Mouse (Mus musculus): Measurements from ENCODE around the gene H2al1i. TPM values are rescaled to one million over a fixed set of nuclear protein-coding genes. Genes with fewer than 3 reads are reported as not detected.
"Not testable (repeated sequence)": the region's sequence is repeated elsewhere in the genome, so short reads cannot be mapped to it uniquely, and the experiment has no call there.

The H2al1i gene
- polyA plus RNA-seq, 1 experiment from 2014 or later = not detected

DNA sequence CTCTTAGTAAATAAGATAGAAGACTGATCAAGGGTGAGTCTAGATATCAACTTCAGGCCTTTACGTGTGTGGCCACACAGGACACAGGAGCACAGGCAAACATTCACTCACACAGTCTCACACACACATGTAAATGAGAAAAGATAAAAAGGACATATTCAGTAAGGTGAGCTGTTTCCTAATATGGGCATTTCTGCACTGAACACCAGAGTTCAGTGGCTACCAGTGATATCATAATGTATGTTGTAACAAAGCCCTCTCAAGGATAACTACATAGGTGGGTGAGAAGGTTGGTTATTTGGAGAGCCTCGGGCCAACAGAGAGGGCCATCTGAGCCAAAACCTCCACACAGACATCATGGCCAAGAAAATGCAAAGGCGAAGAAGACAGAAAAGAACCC lies 12.8 kb upstream of the H2al1i start, which contains the start of gene H2al1e:
Gene H2al1e, plus strand, starts transcription at position 301 of the 400 bp plus-strand sequence.
- not testable (repeated sequence) for H3K4me3 ChIP-seq (ENCODE audit: low read depth, low read length); H3K9ac ChIP-seq (ENCODE audit: low read depth, low read length); H3K36me3 ChIP-seq (ENCODE audit: control insufficient read depth, insufficient read depth); H3K27me3 ChIP-seq (ENCODE audit: control insufficient read depth, insufficient read depth, low read depth, low read length); H3K4me1 ChIP-seq (ENCODE audit: control insufficient read depth, low read depth, low read length); ATAC-seq (ENCODE audit: low read depth); H3K4me2 ChIP-seq (ENCODE audit: low read depth, low read length); H3K27ac ChIP-seq (ENCODE audit: low read length); H3K9me3 ChIP-seq (replicated peaks; ENCODE audit: control insufficient read depth, low read length)
- no CpG with 5 or more reads among the region's 3 CpGs for WGBS (ENCODE audit: insufficient replicate concordance)

DNA sequence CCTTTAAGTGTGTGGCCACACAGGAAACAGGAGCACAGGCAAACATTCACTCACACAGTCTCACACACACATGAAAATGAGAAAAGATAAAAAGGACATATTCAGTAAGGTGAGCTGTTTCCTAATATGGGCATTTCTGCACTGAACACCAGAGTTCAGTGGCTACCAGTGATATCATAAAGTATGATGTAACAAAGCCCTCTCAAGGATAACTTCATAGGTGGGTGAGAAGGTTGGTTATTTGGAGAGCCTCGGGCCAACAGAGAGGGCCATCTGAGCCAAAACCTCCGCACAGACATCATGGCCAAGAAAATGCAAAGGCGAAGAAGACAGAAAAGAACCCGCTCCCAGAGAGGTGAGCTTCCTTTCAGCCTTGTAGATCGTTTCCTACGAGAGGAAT lies 9.6 kb upstream of the H2al1i start, which contains the start of gene H2al1f:
Gene H2al1f, plus strand, starts transcription at position 301 of the 400 bp plus-strand sequence.
- not testable (repeated sequence) for H3K9ac ChIP-seq (ENCODE audit: low read depth, low read length); H3K36me3 ChIP-seq (ENCODE audit: control insufficient read depth, insufficient read depth); H3K4me2 ChIP-seq (ENCODE audit: low read depth, low read length); H3K27me3 ChIP-seq (ENCODE audit: control insufficient read depth, insufficient read depth, low read depth, low read length); H3K4me1 ChIP-seq (ENCODE audit: control insufficient read depth, low read depth, low read length); H3K27ac ChIP-seq (ENCODE audit: low read length); H3K4me3 ChIP-seq (ENCODE audit: low read depth, low read length); H3K9me3 ChIP-seq (replicated peaks; ENCODE audit: control insufficient read depth, low read length); ATAC-seq (ENCODE audit: low read depth)
- WGBS (ENCODE audit: insufficient replicate concordance) = no CpG with 5 or more reads among the region's 6 CpGs

DNA sequence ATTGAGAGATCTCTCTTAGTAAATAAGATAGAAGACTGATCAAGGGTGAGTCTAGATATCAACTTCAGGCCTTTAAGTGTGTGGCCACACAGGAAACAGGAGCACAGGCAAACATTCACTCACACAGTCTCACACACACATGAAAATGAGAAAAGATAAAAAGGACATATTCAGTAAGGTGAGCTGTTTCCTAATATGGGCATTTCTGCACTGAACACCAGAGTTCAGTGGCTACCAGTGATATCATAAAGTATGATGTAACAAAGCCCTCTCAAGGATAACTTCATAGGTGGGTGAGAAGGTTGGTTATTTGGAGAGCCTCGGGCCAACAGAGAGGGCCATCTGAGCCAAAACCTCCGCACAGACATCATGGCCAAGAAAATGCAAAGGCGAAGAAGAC lies 6.5 kb upstream of the H2al1i start, which contains the start of gene H2al1g:
Gene H2al1g, plus strand, starts transcription at position 301 of the 400 bp plus-strand sequence.
- WGBS (ENCODE audit: insufficient replicate concordance) = no CpG with 5 or more reads among the region's 3 CpGs
- not testable (repeated sequence) for H3K27ac ChIP-seq (ENCODE audit: low read length); H3K4me3 ChIP-seq (ENCODE audit: low read depth, low read length); H3K4me2 ChIP-seq (ENCODE audit: low read depth, low read length); H3K36me3 ChIP-seq (ENCODE audit: control insufficient read depth, insufficient read depth); H3K4me1 ChIP-seq (ENCODE audit: control insufficient read depth, low read depth, low read length); H3K27me3 ChIP-seq (ENCODE audit: control insufficient read depth, insufficient read depth, low read depth, low read length); H3K9ac ChIP-seq (ENCODE audit: low read depth, low read length); ATAC-seq (ENCODE audit: low read depth); H3K9me3 ChIP-seq (replicated peaks; ENCODE audit: control insufficient read depth, low read length)

DNA sequence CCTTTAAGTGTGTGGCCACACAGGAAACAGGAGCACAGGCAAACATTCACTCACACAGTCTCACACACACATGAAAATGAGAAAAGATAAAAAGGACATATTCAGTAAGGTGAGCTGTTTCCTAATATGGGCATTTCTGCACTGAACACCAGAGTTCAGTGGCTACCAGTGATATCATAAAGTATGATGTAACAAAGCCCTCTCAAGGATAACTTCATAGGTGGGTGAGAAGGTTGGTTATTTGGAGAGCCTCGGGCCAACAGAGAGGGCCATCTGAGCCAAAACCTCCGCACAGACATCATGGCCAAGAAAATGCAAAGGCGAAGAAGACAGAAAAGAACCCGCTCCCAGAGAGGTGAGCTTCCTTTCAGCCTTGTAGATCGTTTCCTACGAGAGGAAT lies 3.3 kb upstream of the H2al1i start, which contains the start of gene H2al1h:
Gene H2al1h, plus strand, starts transcription at position 301 of the 400 bp plus-strand sequence.
- not testable (repeated sequence) for ATAC-seq (ENCODE audit: low read depth); H3K27ac ChIP-seq (ENCODE audit: low read length); H3K27me3 ChIP-seq (ENCODE audit: control insufficient read depth, insufficient read depth, low read depth, low read length); H3K36me3 ChIP-seq (ENCODE audit: control insufficient read depth, insufficient read depth); H3K4me2 ChIP-seq (ENCODE audit: low read depth, low read length); H3K4me1 ChIP-seq (ENCODE audit: control insufficient read depth, low read depth, low read length); H3K9ac ChIP-seq (ENCODE audit: low read depth, low read length); H3K9me3 ChIP-seq (replicated peaks; ENCODE audit: control insufficient read depth, low read length); H3K4me3 ChIP-seq (ENCODE audit: low read depth, low read length)
- no CpG with 5 or more reads among the region's 6 CpGs for WGBS (ENCODE audit: insufficient replicate concordance)

DNA sequence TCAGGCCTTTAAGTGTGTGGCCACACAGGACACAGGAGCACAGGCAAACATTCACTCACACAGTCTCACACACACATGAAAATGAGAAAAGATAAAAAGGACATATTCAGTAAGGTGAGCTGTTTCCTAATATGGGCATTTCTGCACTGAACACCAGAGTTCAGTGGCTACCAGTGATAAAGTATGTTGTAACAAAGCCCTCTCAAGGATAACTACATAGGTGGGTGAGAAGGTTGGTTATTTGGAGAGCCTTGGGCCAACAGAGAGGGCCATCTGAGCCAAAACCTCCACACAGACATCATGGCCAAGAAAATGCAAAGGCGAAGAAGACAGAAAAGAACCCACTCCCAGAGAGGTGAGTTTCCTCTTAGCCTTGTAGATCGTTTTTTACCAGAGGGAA lies 3.1 kb downstream of the H2al1i start, which contains the start of gene H2al1j:
Gene H2al1j, plus strand, starts transcription at position 301 of the 400 bp plus-strand sequence.
- H3K27ac ChIP-seq (ENCODE audit: low read length); H3K9me3 ChIP-seq (replicated peaks; ENCODE audit: control insufficient read depth, low read length); H3K27me3 ChIP-seq (ENCODE audit: control insufficient read depth, insufficient read depth, low read depth, low read length); H3K36me3 ChIP-seq (ENCODE audit: control insufficient read depth, insufficient read depth); H3K4me2 ChIP-seq (ENCODE audit: low read depth, low read length); H3K9ac ChIP-seq (ENCODE audit: low read depth, low read length); H3K4me3 ChIP-seq (ENCODE audit: low read depth, low read length); ATAC-seq (ENCODE audit: low read depth); H3K4me1 ChIP-seq (ENCODE audit: control insufficient read depth, low read depth, low read length): not testable (repeated sequence)
- WGBS (ENCODE audit: insufficient replicate concordance) = 71% methylated on average over 2 of the region's 2 CpGs

DNA sequence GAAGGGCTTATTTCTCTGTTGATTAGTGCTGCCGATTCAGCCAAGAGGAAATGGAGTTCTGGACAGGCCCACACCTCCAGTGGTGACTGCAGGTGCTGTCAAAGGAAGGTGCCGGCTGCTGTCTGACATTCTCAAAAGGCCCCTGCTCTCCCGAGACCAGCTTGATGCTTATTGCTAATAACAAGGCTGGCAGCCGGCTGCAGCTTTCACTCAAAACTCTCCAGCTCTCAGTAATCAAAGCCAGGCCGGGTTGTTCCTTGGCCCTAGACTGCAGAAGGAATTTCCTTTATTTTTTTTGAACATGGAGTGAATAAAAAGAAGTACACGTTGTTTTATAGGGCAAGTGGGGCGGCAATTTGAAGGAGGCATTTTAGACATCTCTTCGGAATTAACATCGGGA lies 21.3 kb downstream of the H2al1i start:
- H3K36me3 ChIP-seq (ENCODE audit: control insufficient read depth, insufficient read depth) = no peaks in the 10 kb centered on the region
- H3K9ac ChIP-seq (ENCODE audit: low read depth, low read length) = no peak overlapping the region
- no peaks in the 10 kb centered on the region for H3K9me3 ChIP-seq (replicated peaks; ENCODE audit: control insufficient read depth, low read length)
- H3K4me1 ChIP-seq (ENCODE audit: control insufficient read depth, low read depth, low read length) = no peaks in the 10 kb centered on the region
- H3K4me3 ChIP-seq (ENCODE audit: low read depth, low read length) = no peak overlapping the region
- no peak overlapping the region for H3K4me2 ChIP-seq (ENCODE audit: low read depth, low read length)
- no peak for ATAC-seq (ENCODE audit: low read depth)
- 62% methylated on average over 9 of the region's 9 CpGs for WGBS (ENCODE audit: insufficient replicate concordance)
- H3K27ac ChIP-seq (ENCODE audit: low read length) = no peak overlapping the region
- H3K27me3 ChIP-seq (ENCODE audit: control insufficient read depth, insufficient read depth, low read depth, low read length) = no peaks in the 10 kb centered on the region

DNA sequence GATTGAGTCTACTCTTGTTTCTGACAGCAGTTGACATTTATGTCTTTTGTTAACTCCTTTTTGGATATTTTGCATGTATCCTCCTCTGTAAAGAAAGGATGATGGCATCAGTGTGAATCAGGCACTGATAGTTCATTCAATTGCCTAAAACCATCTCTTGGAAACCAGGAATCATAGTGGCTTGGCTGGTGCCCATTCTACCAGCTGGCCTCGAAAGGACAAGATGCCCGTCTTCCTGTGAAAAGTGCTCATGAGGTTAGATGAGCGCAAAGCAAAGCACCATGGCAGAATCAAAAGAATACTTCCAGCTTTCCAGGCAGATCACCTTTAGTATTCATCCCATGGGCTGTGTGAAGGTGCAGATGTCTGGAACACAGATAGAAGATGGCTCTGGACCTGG lies 22.3 kb downstream of the H2al1i start:
- H3K4me3 ChIP-seq (ENCODE audit: low read depth, low read length) = no peak overlapping the region
- H3K4me1 ChIP-seq (ENCODE audit: control insufficient read depth, low read depth, low read length) = no peaks in the 10 kb centered on the region
- no peak for ATAC-seq (ENCODE audit: low read depth)
- no peaks in the 10 kb centered on the region for H3K36me3 ChIP-seq (ENCODE audit: control insufficient read depth, insufficient read depth)
- no peak overlapping the region for H3K9ac ChIP-seq (ENCODE audit: low read depth, low read length)
- no peak overlapping the region for H3K4me2 ChIP-seq (ENCODE audit: low read depth, low read length)
- H3K27ac ChIP-seq (ENCODE audit: low read length) = no peak overlapping the region
- H3K9me3 ChIP-seq (replicated peaks; ENCODE audit: control insufficient read depth, low read length) = no peaks in the 10 kb centered on the region
- no peaks in the 10 kb centered on the region for H3K27me3 ChIP-seq (ENCODE audit: control insufficient read depth, insufficient read depth, low read depth, low read length)
- WGBS (ENCODE audit: insufficient replicate concordance) = 71% methylated on average over 3 of the region's 3 CpGs

DNA sequence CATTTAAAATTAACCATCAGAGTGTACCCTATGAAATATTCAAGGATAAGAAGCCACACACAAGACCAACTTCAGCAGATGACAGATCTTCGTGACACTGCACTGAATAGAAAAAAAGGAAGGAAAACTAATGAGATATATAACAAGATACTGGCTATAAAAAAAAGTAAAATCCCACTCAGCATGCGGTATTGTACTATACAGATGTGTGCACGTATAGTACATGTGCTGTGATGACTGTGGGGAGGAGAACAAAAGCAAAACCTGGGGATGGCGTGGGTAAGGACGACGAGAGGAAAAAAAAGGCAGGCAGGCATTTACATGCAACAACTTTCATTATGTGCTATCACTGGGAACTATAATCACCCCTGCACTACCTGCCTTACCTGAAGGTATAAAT lies 36.4 kb downstream of the H2al1i start:
- Histone ChIP-seq H3K4me3 (ENCODE audit: low read depth, low read length) (no peak overlapping the region), H3K9me3 (replicated peaks; ENCODE audit: control insufficient read depth, low read length) (no peaks in the 10 kb centered on the region), H3K9ac (ENCODE audit: low read depth, low read length) (no peak overlapping the region), H3K27me3 (ENCODE audit: control insufficient read depth, insufficient read depth, low read depth, low read length) (no peaks in the 10 kb centered on the region), H3K4me2 (ENCODE audit: low read depth, low read length) (no peak overlapping the region), H3K4me1 (ENCODE audit: control insufficient read depth, low read depth, low read length) (no peaks in the 10 kb centered on the region), H3K27ac (ENCODE audit: low read length) (no peak overlapping the region), H3K36me3 (ENCODE audit: control insufficient read depth, insufficient read depth) (no peaks in the 10 kb centered on the region)
- no peak for ATAC-seq (ENCODE audit: low read depth)
- 38% methylated on average over 6 of the region's 6 CpGs for WGBS (ENCODE audit: insufficient replicate concordance)

DNA sequence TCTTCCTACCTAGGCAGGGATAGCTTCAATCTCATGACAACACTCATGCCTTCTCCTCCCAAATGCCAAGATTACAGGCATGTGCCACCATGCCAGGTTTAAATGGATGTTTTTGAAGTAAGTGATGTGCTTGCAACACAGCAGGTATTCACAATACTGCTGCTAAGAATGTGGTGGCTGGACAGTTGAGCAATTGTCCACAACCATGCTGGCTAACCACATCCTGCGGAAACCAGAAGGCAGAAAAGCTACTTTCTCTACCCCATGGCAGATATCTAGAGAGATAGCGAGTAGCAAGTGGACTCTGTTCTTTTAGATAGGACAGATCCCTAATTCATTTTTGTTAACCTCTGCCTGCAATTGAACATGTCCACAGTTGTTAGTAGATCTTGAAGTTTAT lies 36.8 kb downstream of the H2al1i start:
- H3K27me3 ChIP-seq (ENCODE audit: control insufficient read depth, insufficient read depth, low read depth, low read length) = no peaks in the 10 kb centered on the region
- no peak for ATAC-seq (ENCODE audit: low read depth)

More for the DNA sequence above, 36.8 kb downstream of the H2al1i start:
- H3K4me3 ChIP-seq (ENCODE audit: low read depth, low read length) = no peak overlapping the region
- H3K9me3 ChIP-seq (replicated peaks; ENCODE audit: control insufficient read depth, low read length) = no peaks in the 10 kb centered on the region
- WGBS (ENCODE audit: insufficient replicate concordance) = 24% methylated on average over 2 of the region's 2 CpGs
- no peak overlapping the region for H3K27ac ChIP-seq (ENCODE audit: low read length)
- H3K36me3 ChIP-seq (ENCODE audit: control insufficient read depth, insufficient read depth) = no peaks in the 10 kb centered on the region
- H3K4me1 ChIP-seq (ENCODE audit: control insufficient read depth, low read depth, low read length) = no peaks in the 10 kb centered on the region
- no peak overlapping the region for H3K4me2 ChIP-seq (ENCODE audit: low read depth, low read length)
- H3K9ac ChIP-seq (ENCODE audit: low read depth, low read length) = no peak overlapping the region

Measured in liver, embryonic 16.5 days (tissue).